Comparison of ENCODE assay signal across 9 mouse cellular contexts in genomic region chr9:21977972-21978371, GRCm38 (mm10). TPM values are rescaled to one million over a fixed set of nuclear protein-coding genes. Genes with fewer than 3 reads are reported as not detected.
DNase-seq lines count a peak whose midpoint lies in the region; ATAC-seq lines count a peak whose summit lies in the region.
"Had no signal": no experiment of that assay in that cellular context is flagged by ENCODE, and none has a peak within 500 bp of the region (broad histone marks: within the 10 kb centered on the region; RNA-seq: fewer than 3 reads in every experiment).

No protein-coding gene starts in this region.

- 0 out of 2 replicates have a peak, but pooled peaks cover 3% of the 10 kb centered on the region for H3K36me3 ChIP-seq in midbrain, embryonic 10.5 days
- no peaks in the 10 kb centered on the region for H3K36me3 ChIP-seq in midbrain, embryonic 11.5 days (ENCODE audit: control insufficient read depth, insufficient read depth, low read length)
- H3K36me3 ChIP-seq: heart, embryonic 15.5 days had no signal

- H3K9me3 ChIP-seq in midbrain, embryonic 10.5 days (replicated peaks), result no peaks in the 10 kb centered on the region
- H3K9me3 ChIP-seq in midbrain, embryonic 11.5 days (ENCODE audit: control insufficient read depth, low read length), result no peaks in the 10 kb centered on the region
- H3K9me3 ChIP-seq: heart, embryonic 15.5 days had no signal

- 29% methylated on average over 2 of the region's 2 CpGs for WGBS in midbrain, embryonic 10.5 days
- WGBS in midbrain, embryonic 11.5 days, result 27% methylated on average over 2 of the region's 2 CpGs

- DNase-seq in cerebellum, adult 18-20 months, result peak; percentile 60 to 74
- DNase-seq in midbrain, embryonic 10.5 days (ENCODE audit: low spot score), result peak; percentile 32
- no peak for DNase-seq in midbrain, embryonic 11.5 days (ENCODE audit: low spot score, missing footprints)
- peak; percentile 73 to 80 for DNase-seq in spleen, postnatal 10 days (ENCODE audit: low spot score in 2 of 2)
- no peak for DNase-seq in ovary, postnatal 36 days (ENCODE audit: low spot score)
- no peak for DNase-seq in layer of hippocampus, adult 18-20 months (ENCODE audit: low spot score in 2 of 2)

- peaks cover 23% of the 10 kb centered on the region for H3K27me3 ChIP-seq in midbrain, embryonic 10.5 days (ENCODE audit: low read depth, poor library complexity, severe bottlenecking)
- H3K27me3 ChIP-seq in midbrain, embryonic 11.5 days (ENCODE audit: control insufficient read depth, insufficient read depth, low read length), result no peaks in the 10 kb centered on the region; the same call in 1 of the 2 replicates

- no peaks in the 10 kb centered on the region; the same call in 1 of the 2 replicates for H3K4me1 ChIP-seq in midbrain, embryonic 10.5 days
- H3K4me1 ChIP-seq in midbrain, embryonic 11.5 days (ENCODE audit: control insufficient read depth, insufficient read depth, low read length), result no peaks in the 10 kb centered on the region
- H3K4me1 ChIP-seq: heart, embryonic 15.5 days had no signal

- H3K4me2 ChIP-seq in midbrain, embryonic 11.5 days, result no peak overlapping the region
- H3K4me2 ChIP-seq: heart, embryonic 15.5 days had no signal

- no peak for ATAC-seq in cerebellum, adult (ENCODE audit: insufficient number of reproducible peaks, low FRiP score, low TSS enrichment)
- ATAC-seq in midbrain, embryonic 11.5 days (ENCODE audit: low FRiP score), result no peak
- ATAC-seq in common myeloid progenitor, adult 5-6 weeks (replicated peaks; ENCODE audit: low read depth, poor library complexity, severe bottlenecking), result peak; percentile 74

- no peak overlapping the region for H3K27ac ChIP-seq in midbrain, embryonic 10.5 days (replicated peaks)
- H3K27ac ChIP-seq in midbrain, embryonic 11.5 days (ENCODE audit: low read depth, low read length), result no peak overlapping the region
- H3K27ac ChIP-seq: heart, embryonic 15.5 days had no signal

- H3K9ac ChIP-seq in midbrain, embryonic 11.5 days (ENCODE audit: low read length), result no peak overlapping the region
- H3K9ac ChIP-seq: heart, embryonic 15.5 days had no signal

- no peak overlapping the region for H3K4me3 ChIP-seq in midbrain, embryonic 10.5 days
- no peak overlapping the region for H3K4me3 ChIP-seq in midbrain, embryonic 11.5 days (ENCODE audit: low read depth, low read length)
- H3K4me3 ChIP-seq: heart, embryonic 15.5 days had no signal

RNA-seq across cellular contexts. Expression of gene Rgl3, which starts 11.3 kb away (rescaled TPM):
- polyA plus RNA-seq in midbrain, embryonic 10.5 days (2016; fragmentation: Nextera tagmentation; extraction: Ambion mirVana), result 3.0 and 3.7 TPM in 2 replicates
- 0.97 and 2.2 TPM in 2 replicates for polyA plus RNA-seq in midbrain, embryonic 11.5 days (2014; fragmentation: Nextera tagmentation; extraction: Ambion mirVana)
- not detected in 2 replicates for total RNA-seq in common myeloid progenitor, adult 5-6 weeks (2017)
- 1 to 10 TPM; 2.2 to 2.6 TPM for total RNA-seq in layer of hippocampus, adult 18-20 months (2021)

RNA-seq across cellular contexts. Expression of gene Epor, which starts 14.7 kb away (rescaled TPM):
- polyA plus RNA-seq in midbrain, embryonic 10.5 days (2016; fragmentation: Nextera tagmentation; extraction: Ambion mirVana), result 8.9 and 10.2 TPM in 2 replicates
- polyA plus RNA-seq in midbrain, embryonic 11.5 days (2014; fragmentation: Nextera tagmentation; extraction: Ambion mirVana), result 3.4 and 5.2 TPM in 2 replicates
- total RNA-seq in common myeloid progenitor, adult 5-6 weeks (2017), result 11.0 and 22.8 TPM in 2 replicates
- total RNA-seq in layer of hippocampus, adult 18-20 months (2021), result 1 to 10 TPM; 9.0 to 9.1 TPM

RNA-seq across cellular contexts. Expression of gene Swsap1, which starts 22.4 kb away (rescaled TPM):
- 8.1 and 8.6 TPM in 2 replicates for polyA plus RNA-seq in midbrain, embryonic 10.5 days (2016; fragmentation: Nextera tagmentation; extraction: Ambion mirVana)
- polyA plus RNA-seq in midbrain, embryonic 11.5 days (2014; fragmentation: Nextera tagmentation; extraction: Ambion mirVana), result 20.3 and 22.3 TPM in 2 replicates
- 3.7 and 6.9 TPM in 2 replicates for total RNA-seq in common myeloid progenitor, adult 5-6 weeks (2017)
- 10 to 100 TPM; 13.3 to 13.7 TPM for total RNA-seq in layer of hippocampus, adult 18-20 months (2021)

RNA-seq across cellular contexts. Expression of gene Ccdc151, which starts 24.5 kb away (rescaled TPM):
- polyA plus RNA-seq in midbrain, embryonic 10.5 days (2016; fragmentation: Nextera tagmentation; extraction: Ambion mirVana), result 5.7 and 6.3 TPM in 2 replicates
- 4.7 and 6.3 TPM in 2 replicates for polyA plus RNA-seq in midbrain, embryonic 11.5 days (2014; fragmentation: Nextera tagmentation; extraction: Ambion mirVana)
- not detected in 2 replicates for total RNA-seq in common myeloid progenitor, adult 5-6 weeks (2017)
- total RNA-seq in layer of hippocampus, adult 18-20 months (2021), result 1 to 10 TPM; 8.6 to 8.9 TPM

RNA-seq across cellular contexts. Expression of gene Prkcsh, which starts 24.6 kb away (rescaled TPM):
- 108 and 112 TPM in 2 replicates for polyA plus RNA-seq in midbrain, embryonic 10.5 days (2016; fragmentation: Nextera tagmentation; extraction: Ambion mirVana)
- polyA plus RNA-seq in midbrain, embryonic 11.5 days (2014; fragmentation: Nextera tagmentation; extraction: Ambion mirVana), result 85.5 and 86.9 TPM in 2 replicates
- total RNA-seq in common myeloid progenitor, adult 5-6 weeks (2017), result 117 and 121 TPM in 2 replicates
- total RNA-seq in layer of hippocampus, adult 18-20 months (2021), result 100 to 1,000 TPM; 106 to 115 TPM

Comparison
In these comparisons a context has a peak if more than half of its experiments do, and no peak if none do; other contexts are left out.
1. DNase-seq: peak in cerebellum, adult 18-20 months (2 of 2), midbrain, embryonic 10.5 days (single experiment) and spleen, postnatal 10 days (2 of 2); none in midbrain, embryonic 11.5 days (single experiment), ovary, postnatal 36 days (single experiment) and layer of hippocampus, adult 18-20 months (0 of 2).